27 mouse cellular contexts compared by ENCODE assay signal in the genomic region with DNA sequence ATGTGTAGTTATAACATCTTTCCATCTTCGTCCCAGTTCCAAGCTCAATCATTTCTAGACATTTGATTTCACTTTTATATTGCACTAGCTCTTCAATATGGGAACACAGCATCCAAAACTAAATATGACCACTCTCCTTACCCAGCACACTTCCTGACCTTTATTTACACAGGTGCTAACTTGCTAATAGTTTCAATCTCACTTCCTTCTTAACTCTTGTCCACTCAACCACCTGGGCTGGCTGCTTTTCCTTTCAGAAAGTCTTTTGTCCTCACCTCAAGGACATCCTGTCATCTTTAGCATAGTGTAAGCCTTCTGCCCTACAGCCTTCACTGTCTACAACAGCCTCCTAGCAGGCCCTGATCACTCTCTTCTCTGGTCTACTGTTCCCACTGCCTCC.
"Had no signal": no experiment of that assay in that cellular context is flagged by ENCODE, and none has a peak within 500 bp of the region (broad histone marks: within the 10 kb centered on the region; RNA-seq: fewer than 3 reads in every experiment).

No protein-coding gene starts in this region.

- H3K36me3 ChIP-seq: embryonic facial prominence, embryonic 10.5 days; embryonic facial prominence, embryonic 12.5 days; embryonic facial prominence, embryonic 13.5 days; embryonic facial prominence, embryonic 15.5 days; forebrain, embryonic 12.5 days; forebrain, embryonic 15.5 days had no signal

- H3K9ac ChIP-seq: embryonic facial prominence, embryonic 12.5 days; embryonic facial prominence, embryonic 13.5 days; embryonic facial prominence, embryonic 15.5 days; forebrain, embryonic 12.5 days; forebrain, embryonic 13.5 days; forebrain, embryonic 15.5 days; forebrain, postnatal 0 days had no signal

- H3K27ac ChIP-seq: embryonic facial prominence, embryonic 10.5 days; embryonic facial prominence, embryonic 12.5 days; embryonic facial prominence, embryonic 13.5 days; embryonic facial prominence, embryonic 15.5 days; forebrain, embryonic 10.5 days; forebrain, embryonic 12.5 days; forebrain, embryonic 13.5 days; forebrain, embryonic 15.5 days; gastrocnemius, adult 2 months; heart, adult 2 months had no signal

- ATAC-seq: forebrain, embryonic 13.5 days; forebrain, embryonic 14.5 days; forebrain, embryonic 15.5 days; forebrain, embryonic 16.5 days; forebrain, postnatal 0 days had no signal

- H3K9me3 ChIP-seq: embryonic facial prominence, embryonic 10.5 days; embryonic facial prominence, embryonic 12.5 days; embryonic facial prominence, embryonic 13.5 days; embryonic facial prominence, embryonic 15.5 days; forebrain, embryonic 10.5 days; forebrain, embryonic 12.5 days; forebrain, embryonic 13.5 days; forebrain, embryonic 15.5 days had no signal

- DNase-seq: cerebellum, adult 9-10 months; cerebellum, adult 9-11 months; cerebellum, postnatal 10 days; cerebellum, postnatal 14 days; cerebellum, postnatal 25 days; cerebellum, postnatal 36 days; embryo, embryonic 11 days; forebrain, postnatal 0 days; gastrocnemius, adult 2 months; gastrocnemius, postnatal 10 days; gastrocnemius, postnatal 14 days; gastrocnemius, postnatal 25 days; gastrocnemius, postnatal 36 days; heart, adult 11 months; heart, adult 18-20 months; heart, adult 2 months had no signal

- H3K4me3 ChIP-seq: embryonic facial prominence, embryonic 10.5 days; embryonic facial prominence, embryonic 12.5 days; embryonic facial prominence, embryonic 13.5 days; embryonic facial prominence, embryonic 15.5 days; erythroblast, embryonic 14.5 days; forebrain, embryonic 10.5 days; forebrain, embryonic 12.5 days; forebrain, embryonic 13.5 days; forebrain, embryonic 15.5 days; gastrocnemius, adult 2 months; heart, adult 2 months had no signal

- H3K27me3 ChIP-seq: forebrain, embryonic 12.5 days; forebrain, embryonic 13.5 days; forebrain, embryonic 15.5 days had no signal

- H3K4me2 ChIP-seq: embryonic facial prominence, embryonic 12.5 days; embryonic facial prominence, embryonic 13.5 days; embryonic facial prominence, embryonic 15.5 days; forebrain, embryonic 12.5 days; forebrain, embryonic 13.5 days; forebrain, embryonic 15.5 days had no signal

- H3K4me1 ChIP-seq: embryonic facial prominence, embryonic 12.5 days; embryonic facial prominence, embryonic 15.5 days had no signal
